Mouse (Mus musculus): ENCODE results near the gene Gcn1l1. TPM values are rescaled to one million over a fixed set of nuclear protein-coding genes. Genes with fewer than 3 reads are reported as not detected.

The Gcn1l1 gene
- polyA plus RNA-seq, 1 experiment, result 17.8 TPM

DNA sequence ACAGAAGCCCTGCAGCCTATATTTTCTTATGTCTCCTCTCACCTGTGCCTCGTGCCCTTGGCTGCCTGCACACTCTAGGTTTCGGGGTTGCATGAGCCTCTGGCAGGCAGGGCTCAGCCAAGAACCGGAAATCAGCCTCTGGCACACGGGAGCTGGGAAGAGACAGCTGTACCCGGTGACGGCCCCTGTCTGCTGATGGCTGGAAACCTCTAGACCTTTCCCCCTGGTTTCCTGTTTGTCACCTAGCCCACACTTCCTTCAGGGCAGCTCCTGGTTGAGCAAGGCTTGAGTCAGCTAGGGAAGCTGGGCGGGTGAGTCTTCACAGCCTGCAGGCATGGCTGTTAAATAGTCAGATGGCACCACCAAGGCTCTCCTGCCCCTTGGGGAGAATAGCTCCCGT is 30.2 kb upstream of the Gcn1l1 start:
- DNase-seq (ENCODE audit: low spot score), result no peak

DNA sequence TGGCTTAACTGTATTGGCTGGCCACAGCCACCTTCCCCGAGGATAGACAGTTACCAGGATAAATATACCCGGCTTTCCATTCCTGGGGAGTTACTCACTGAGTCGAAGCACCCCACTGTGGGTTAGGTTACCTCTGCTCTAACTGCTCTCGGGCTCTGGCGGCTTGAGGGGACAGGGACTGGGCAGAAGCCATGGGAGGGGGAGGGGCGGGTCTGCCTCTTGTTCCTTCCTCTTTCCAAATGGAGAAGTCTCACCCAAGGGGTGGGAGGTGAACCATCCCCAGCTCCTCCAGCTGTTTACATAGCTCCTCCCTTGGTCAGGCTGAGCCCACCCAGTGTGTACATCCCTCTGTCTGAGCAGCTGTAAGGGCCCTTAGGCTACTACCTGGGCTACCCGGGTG is 29.4 kb upstream of the Gcn1l1 start:
- DNase-seq (ENCODE audit: low spot score), result no peak

DNA sequence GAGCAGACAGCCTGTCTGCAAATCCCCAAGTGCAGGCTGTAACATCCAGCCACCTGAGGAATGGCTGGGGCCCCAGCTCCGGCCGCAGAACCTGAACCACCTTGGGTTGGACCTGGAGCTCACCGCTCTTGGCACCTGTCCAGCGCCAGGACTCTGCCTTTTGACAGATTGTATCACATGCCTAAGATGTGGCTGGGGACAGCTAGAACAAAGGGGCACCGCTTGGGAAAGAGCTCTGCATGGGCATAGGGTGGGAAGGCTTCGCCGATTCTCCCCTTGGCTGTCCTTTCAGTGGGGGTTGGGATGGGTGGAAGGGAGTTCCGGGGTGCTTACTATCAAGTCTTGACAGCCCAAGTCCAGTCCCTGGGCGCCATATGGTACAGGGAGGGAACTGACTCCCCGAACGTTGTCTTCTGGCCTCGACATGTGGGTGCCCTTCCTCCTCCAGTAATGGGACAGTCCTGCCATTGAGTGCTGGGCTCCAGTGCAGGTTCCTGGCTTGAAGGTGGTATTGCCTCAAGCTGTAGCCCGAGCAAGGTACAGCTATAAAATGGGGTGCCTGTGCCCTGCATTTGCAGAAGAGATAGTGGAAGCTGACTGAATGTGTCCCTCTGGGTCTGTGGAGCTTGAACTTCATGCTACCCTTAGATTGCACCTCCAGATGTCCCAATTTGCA is 26.9 kb upstream of the Gcn1l1 start:
- DNase-seq (ENCODE audit: low spot score), result no peak

DNA sequence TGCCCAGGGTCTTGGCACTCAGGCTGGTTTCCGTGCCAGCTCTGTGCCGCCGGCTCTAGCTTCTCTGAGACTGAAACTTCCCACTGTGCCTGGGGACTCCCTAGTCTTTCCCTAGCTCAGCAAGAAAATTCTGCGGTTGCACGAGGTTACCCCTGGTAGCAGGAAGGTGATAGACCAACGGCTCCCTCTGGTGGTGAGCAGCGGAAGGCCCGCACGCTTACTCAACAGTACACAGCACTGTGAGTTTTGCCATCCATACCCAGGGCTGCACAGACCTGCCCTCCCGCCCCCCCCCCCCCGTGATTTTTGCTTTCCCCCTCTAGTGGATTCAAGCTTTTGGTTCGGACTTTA is 26.4 kb upstream of the Gcn1l1 start:
- DNase-seq (ENCODE audit: low spot score), result peak; percentile 76

DNA sequence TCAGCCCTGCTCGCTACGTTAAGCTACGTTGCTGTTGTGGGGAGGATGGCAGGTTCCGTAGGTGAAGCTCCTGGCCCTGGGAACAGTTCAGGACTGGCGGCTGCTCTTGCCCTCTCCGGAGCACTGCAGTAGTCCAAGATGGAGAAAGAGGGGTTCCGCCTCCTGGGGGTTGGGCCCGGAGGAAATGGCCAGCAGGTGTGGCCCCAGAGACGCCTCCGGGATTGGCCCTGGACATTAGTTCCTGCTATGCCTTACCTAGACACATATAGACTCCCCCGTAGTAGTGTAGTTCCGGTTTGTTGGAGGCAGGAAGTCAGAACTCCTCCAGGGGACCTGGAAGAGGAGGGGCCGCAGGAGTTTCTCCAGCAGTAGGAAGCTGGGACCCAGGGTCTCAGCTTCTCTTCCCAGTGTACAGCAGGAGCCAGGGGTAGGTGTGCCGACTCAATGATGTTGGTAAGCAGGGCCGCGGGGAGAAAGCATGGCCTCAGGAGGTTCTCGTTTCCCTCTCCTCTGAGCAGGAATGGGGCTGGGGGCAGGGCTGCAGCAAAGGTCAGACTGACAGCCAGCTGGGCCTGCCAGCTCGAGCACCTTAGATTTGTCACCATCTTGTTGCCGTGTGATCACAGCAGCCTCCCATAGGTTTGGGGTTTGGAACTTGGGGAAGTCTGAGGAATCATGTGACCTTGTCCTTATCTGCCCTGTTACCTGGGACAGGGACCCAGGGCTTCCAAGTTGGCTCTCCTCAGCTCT is 22.2 kb upstream of the Gcn1l1 start:
- DNase-seq (ENCODE audit: low spot score), result no peak

DNA sequence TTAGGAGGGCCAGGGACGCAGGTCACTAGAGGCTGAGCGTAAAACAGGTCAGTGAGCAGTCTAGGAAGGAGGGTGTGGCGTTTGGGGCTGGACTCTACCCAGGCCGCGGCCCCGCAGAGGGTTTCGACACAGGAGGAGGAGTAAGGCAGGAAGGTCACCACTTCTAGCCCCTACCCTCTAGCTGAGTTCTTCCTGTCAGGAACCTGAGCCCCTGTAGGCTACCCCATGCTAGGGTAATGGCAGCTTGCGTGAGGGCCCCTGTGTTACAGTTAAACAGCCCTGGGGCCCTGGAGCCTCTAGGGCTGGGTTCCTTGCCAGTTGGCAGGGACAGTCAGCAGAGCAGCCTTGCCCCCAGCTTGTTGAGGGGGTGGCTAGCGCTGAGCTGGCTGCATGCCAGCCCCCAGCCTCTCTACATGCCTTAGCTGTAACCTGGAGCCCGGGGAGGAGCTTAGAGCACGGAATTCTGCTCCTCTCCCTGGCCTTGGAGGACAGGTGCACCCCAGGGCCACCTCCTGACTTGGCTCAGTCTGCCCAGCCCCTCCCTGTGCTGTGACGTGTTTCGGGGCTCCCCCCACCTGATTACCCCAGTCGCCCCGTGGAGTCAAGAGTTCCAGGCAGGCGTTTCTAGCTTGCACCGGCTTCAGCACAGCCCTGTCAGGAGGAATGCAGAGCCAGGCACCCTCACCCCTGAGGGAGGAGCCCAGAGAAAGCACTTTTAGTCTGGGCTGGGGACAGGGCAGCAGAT is 21.4 kb upstream of the Gcn1l1 start:
- peak; percentile 56 for DNase-seq (ENCODE audit: low spot score)

DNA sequence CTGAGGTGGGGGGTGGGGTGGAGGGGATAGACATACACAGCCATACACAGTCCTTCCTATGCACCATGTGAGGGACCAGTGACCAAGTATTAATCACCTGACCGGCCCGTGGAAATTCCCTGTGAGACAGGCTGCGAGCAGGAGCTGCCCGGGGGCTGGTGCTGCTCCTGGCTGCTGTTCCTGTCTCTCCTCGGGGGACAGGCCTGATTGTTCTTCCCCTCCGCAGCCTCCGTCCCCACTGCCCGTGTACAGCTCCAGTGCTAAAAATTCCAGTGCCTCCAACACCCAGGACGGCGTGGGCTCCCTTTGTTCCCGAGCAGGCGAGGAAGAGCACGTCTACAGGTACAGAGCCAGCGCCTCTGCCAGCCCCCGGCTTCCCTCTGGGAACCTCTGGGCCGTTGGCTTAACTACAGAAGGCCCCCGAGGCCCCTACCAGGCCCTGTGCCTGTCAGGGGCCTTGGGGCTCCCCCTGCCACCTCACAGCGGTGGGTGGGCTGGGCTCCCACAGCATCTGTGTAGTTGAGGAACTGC is 20.3 kb upstream of the Gcn1l1 start:
- DNase-seq (ENCODE audit: low spot score), result no peak

DNA sequence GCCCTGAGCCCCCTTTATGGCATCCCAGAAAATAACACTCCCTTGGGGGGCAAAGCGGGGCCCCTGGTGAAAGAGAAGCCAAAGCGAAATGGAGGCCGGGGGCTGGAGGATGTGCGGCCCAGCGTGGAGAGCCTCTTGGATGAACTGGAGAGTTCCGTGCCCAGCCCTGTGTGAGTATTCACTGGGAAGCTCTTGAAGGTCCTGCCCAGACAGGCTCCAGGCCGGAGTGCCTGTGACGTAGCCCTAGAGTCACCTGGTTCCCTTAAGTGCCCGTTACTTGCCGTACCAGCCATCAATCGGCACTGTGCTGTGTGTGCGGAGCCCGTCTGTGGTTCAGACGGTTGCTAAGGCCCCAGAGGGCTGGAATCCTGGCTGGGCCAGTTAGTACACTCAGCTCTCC is 19.4 kb upstream of the Gcn1l1 start:
- DNase-seq (ENCODE audit: low spot score), result no peak

DNA sequence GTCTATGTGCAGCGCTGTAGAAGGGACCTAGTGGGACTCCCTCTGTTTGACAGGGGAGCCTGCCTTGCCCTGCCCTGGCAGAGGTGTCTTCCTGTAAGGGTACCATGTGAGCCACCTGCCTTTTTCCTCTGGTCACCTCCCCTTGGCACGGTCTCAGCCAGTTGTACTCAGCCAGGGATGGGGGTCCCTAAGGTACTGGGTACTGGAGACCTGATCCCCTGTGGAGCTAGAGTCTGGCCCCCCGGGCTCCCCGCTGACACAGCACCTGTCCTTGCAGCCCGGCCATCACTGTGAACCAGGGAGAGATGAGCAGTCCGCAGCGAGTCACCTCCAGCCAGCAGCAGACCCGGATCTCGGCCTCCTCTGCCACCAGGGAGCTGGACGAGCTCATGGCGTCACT is 18.5 kb upstream of the Gcn1l1 start:
- DNase-seq (ENCODE audit: low spot score), result no peak

DNA sequence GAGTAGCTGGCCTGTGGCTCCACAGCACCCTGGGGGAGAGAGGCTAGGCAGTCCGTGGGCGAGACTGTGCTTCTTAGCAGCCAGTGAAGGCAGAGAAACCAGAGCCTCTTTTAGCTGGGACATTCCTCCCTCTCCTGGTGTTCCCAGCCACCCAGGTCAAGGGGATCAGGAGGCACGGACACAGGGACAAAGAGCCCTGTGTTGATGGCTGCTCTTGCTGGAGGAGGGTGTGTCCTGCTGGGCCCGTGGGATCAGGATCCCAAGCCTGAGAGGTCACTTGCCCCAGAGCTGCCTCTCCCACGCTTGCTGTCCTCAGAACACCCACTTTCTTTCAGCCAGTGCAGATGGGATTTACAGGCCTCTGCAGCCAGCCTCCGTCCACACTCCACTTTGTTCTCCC is 18.0 kb upstream of the Gcn1l1 start:
- no peak for DNase-seq (ENCODE audit: low spot score)

DNA sequence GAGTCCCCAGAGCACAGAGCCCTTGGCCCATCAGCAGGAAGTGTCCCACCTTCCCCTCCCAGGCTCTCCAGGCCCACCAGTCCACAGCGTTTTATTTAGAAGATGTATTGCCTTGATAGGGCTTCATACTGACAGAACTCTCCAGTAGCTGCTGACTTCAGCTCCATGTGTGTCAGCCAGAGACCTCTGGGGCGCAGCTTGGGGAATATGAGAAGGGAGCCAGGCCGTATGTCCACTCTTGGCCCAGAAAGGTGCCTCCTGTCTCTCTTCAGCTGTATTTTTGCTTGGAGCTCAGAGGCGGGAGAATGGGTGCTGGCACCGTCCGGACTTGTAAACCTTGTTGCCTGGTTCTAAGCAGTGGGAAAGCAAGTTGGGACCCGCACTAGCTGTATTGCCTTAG is 17.6 kb upstream of the Gcn1l1 start:
- DNase-seq (ENCODE audit: low spot score), result no peak

DNA sequence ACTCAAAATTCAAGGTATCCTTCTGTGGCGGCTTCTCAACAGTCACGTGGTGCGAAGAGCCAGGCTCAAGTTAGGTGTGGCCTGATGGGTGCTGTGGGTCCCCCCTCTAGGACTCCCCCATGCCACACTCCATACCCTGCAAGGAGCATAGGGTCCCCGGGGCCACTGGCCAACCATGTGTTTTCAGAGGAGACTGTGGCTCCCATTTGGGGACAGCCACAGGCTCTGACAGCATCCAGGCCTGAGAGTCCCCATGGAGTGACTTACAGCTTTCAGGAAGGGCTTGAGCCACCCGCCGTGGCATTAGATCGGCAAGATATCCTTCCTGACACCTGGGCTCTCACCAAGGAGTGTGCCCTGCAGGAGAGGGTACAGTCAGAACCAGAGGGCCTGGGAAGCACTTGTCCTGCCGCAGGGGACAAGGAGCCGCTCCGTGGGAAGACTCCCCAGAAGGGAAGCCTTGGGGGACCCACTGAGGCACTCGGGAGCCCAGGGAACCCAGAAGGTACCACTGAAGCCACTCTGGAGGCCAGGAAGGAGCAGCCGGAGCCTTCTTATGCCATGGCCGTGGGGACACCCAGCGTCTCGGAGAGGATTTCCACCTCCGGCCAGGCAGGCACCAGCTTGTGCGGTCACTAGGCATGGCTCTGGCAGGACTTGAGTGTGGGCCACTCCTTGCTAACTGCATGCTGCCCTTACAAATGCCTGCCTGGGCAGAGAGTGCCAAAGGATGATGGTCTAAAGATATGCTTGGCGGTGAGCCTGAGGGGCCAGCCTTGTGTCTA is 16.4 kb upstream of the Gcn1l1 start:
- no peak for DNase-seq (ENCODE audit: low spot score)

DNA sequence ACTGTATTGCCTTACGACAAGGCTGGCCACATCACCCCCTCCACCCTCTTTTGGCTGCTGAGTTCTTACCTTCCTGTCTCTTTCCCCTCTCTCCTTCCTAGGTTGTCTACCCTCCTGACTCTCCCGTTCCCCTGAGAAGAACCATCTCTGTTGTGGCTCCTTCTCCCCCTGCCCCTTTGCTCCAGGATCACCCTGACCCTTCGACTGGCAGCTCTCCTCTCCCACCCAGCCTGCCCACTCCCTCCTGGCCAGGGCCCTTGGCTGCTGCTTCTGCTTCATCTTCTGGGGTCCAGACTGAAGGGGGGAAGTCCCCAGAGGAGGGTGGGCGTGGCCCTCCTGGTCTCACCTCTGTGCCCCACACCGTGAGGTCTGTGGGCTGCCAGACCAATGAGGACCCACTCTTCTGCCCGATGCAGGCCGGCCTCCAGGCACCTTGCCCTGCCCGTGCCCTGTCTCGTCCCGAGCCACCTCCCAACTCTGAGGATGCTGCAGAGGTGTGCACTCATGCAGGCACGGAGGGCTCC is 14.5 kb upstream of the Gcn1l1 start:
- DNase-seq (ENCODE audit: low spot score), result no peak

DNA sequence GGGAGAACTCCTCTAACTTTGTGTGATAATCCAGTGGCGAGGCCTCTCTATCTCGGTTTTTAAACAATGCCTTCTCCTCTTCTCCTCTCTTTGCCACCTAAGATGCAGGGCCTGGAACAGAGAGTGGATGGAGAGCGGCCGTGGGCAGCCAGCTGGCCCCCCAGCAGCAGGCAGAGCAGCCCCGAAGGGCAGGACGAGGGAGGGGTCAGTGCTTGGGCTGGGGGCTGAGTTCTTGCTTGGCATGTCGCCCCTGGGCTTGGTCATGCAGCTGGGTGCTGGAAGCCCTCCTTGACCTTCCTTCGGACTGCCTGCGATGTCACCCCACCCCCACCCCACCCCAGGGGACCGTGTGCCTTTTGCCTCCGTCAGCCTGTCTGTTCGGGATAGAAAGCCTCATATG is 13.7 kb upstream of the Gcn1l1 start:
- no peak for DNase-seq (ENCODE audit: low spot score)

DNA sequence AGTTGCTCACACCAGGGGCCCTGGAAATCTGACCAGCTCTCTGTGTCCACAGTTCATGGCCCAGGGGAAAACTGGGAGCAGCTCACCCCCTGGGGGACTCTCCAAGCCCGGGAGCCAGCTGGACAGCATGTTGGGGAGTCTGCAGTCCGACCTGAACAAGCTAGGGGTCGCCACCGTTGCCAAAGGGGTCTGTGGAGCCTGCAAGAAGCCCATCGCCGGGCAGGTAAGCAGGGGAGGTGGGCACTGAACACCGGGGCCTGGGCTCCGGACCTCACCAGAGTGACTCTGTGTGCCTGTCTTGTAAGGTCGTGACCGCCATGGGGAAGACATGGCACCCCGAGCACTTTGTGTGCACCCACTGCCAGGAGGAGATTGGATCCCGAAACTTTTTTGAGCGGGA is 13.3 kb upstream of the Gcn1l1 start:
- no peak for DNase-seq (ENCODE audit: low spot score)

DNA sequence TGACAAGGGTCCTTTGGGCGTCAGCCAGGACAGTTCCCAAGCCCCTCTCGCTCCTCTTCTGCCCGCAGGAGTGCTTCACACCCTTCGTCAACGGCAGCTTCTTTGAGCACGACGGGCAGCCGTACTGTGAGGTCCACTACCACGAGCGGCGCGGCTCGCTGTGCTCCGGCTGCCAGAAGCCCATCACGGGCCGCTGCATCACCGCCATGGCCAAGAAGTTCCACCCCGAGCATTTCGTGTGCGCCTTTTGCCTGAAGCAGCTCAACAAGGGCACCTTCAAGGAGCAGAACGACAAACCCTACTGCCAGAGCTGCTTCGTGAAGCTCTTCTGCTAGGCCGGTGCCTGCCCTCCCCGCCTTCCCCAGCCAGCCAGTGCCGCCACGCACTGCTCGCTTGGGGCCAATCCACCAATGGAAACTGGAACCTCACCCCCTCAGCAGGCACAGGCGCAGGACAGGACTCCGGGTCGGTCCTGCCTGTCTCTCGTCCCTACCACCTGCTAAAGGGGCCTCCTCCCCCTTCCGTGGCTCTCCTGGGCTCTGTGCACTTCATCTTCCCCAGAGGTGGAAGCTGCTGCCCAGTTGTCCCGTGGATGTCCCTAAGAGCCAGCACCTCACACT is 11.1 kb upstream of the Gcn1l1 start:
- no peak for DNase-seq (ENCODE audit: low spot score)

DNA sequence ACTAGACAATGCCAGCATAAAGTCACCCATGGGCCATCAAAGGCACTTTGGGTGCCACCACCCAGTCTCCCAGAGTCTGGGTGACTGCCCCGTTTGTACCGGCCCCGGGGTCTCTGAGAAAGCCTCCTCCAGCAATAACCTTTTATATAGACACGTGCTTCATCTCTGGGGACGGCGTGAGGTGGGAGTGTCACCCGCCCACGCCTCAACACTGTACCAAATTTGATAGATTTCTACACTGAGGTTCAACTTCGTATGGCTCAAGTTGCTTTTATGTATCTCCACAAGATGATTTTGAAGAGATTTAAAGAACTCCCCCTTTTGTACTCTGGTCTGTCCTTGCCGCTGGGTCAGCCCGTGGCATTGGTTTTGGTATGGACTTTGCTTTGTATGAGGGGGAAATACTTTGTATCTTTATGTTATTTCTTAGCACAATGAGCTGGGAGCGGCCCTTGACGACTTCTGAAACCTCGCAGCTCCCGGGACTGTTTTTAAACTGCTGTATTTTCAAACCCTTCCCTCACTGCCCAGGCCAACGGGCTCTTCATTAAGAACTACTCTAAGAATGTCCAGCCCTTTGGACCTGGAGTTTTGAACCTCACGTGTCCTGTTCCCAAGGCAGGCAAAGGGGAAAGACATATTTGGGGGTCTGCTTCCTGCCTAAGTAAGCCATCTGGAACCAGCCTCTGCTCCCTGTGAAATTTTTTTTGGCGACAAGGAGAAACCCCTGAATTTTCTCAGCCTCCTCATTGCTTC is 10.3 kb upstream of the Gcn1l1 start:
- DNase-seq (ENCODE audit: low spot score), result no peak

DNA sequence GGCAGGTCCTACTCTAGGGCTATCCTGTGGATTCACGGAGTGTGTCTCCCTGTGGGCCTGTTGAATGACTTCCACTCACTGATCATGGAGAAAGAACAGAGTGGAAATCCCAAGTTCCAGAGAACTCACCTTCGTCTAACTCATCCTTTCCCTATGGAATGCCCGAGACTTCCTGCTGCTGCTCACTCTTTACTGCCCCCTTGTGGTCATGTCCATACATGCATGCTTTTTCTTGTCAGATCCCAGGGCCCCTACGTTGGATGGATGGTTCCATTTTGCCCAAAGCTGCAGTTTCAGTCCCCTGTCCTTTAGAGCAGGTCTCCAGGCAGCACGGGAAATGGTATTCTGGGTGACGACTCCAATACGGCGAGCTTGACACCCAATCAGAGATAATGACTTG is 8.8 kb upstream of the Gcn1l1 start:
- DNase-seq (ENCODE audit: low spot score), result no peak

DNA sequence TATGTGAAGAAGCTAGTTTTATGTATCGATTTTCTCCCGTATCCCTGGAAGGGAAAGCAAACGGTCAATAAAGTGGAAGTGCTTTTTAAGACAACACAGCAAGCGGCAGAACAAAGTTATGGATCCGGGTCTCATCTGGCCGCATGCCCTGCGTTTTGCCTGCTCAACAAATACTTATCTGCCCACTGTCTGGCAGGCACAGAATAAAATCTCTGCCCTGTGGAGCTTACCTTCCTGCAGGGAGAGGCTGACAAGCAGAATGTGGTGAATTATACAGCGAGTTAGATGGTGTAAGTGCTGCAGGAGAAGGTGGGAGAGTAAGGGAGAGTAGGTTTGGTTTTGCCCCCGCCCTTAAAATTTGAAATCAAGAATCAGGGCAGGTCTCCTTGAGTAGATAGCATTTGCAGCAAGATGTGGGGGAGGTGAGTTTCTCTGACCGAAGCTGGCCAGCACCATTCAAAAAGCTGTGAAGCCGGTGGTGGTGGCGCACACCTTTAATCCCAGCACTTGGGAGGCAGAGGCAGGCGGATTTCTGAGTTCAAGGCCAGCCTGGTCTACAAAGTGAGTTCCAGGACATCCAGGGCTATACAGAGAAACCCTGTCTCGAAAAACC is 6.8 kb upstream of the Gcn1l1 start:
- no peak for DNase-seq (ENCODE audit: low spot score)
